Mouse (Mus musculus) CH12.LX (cell line): ENCODE data around the gene Pde4d. TPM values are rescaled to one million over a fixed set of nuclear protein-coding genes. Genes with fewer than 3 reads are reported as not detected.

Source experiments
- DNase-seq: peaks from one replicate; pipeline ENCODE4 v3.0.0-alpha.2; 2013; ENCODE audit errors: extremely low read depth
- H3K27ac ChIP-seq: 2 replicates; pipeline ENCODE4 v1.5.1; 2012; ENCODE audit warnings: low read depth, mild to moderate bottlenecking, control low read depth, moderate library complexity; ENCODE audit not compliant: insufficient read depth
- H3K27me3 ChIP-seq: replicated peaks from 2 replicates; pipeline ENCODE3; 2012; ENCODE audit warnings: inconsistent platforms
- H3K36me3 ChIP-seq, 2 experiments: replicated peaks in 1 of 2; 2 replicates each; pipeline versions ENCODE3 to v1.6.1; 2012; ENCODE audit warnings: inconsistent platforms in 1 of 2, low read length in 1 of 2, mild to moderate bottlenecking in 1 of 2, mixed read lengths in 1 of 2, moderate library complexity in 1 of 2; ENCODE audit not compliant: control insufficient read depth in 1 of 2, insufficient read depth in 1 of 2
- H3K4me1 ChIP-seq, 2 experiments: 2 replicates each; pipeline ENCODE4 v1.6.1; 2012; ENCODE audit warnings: inconsistent platforms in 1 of 2, moderate library complexity in 1 of 2; ENCODE audit not compliant: insufficient read depth in 2 of 2, control insufficient read depth in 1 of 2
- H3K4me2 ChIP-seq: 2 replicates; pipeline ENCODE4 v1.6.1; 2012; ENCODE audit warnings: low read depth, mild to moderate bottlenecking, control low read depth; ENCODE audit not compliant: poor library complexity, insufficient read depth, severe bottlenecking
- H3K4me3 ChIP-seq, 3 experiments: fragments of 150-350 bp in 1 of 3; sonication (generic) in 1 of 3; replicated peaks in 1 of 3; 2 replicates each; pipeline versions ENCODE3 to v1.5.1; 2011 to 2012; ENCODE audit warnings: low read depth in 2 of 3, low read length in 2 of 3, mild to moderate bottlenecking in 2 of 3, moderate library complexity in 2 of 3, control low read depth in 1 of 3, improper control_type of control experiment in 1 of 3, inconsistent platforms in 1 of 3, mixed read lengths in 1 of 3; ENCODE audit not compliant: poor library complexity in 1 of 3
- H3K79me2 ChIP-seq: replicated peaks from 2 replicates; pipeline ENCODE4 v1.6.1; 2012; ENCODE audit warnings: mild to moderate bottlenecking, moderate library complexity; ENCODE audit not compliant: control insufficient read depth, poor library complexity, insufficient read depth, severe bottlenecking; ENCODE audit errors: extremely low read depth
- H3K9ac ChIP-seq: 2 replicates; pipeline ENCODE4 v1.6.1; 2012; ENCODE audit warnings: low read depth, mild to moderate bottlenecking, control low read depth, moderate library complexity; ENCODE audit not compliant: insufficient read depth
- H3K9me3 ChIP-seq: replicated peaks from 2 replicates; pipeline ENCODE3; 2012; ENCODE audit warnings: low read length, inconsistent platforms, mixed read lengths
- BHLHE40 ChIP-seq: IDR thresholded peaks from 2 replicates; pipeline ENCODE4 v1.6.1; 2011; ENCODE audit warnings: mild to moderate bottlenecking, low read depth, low read length, improper control_type of control experiment
- CHD2 ChIP-seq: IDR thresholded peaks from 2 replicates; pipeline ENCODE4 v1.6.1; 2011; ENCODE audit warnings: low read length, improper control_type of control experiment
- EP300 ChIP-seq: IDR thresholded peaks from 2 replicates; pipeline ENCODE4 v1.6.1; 2011; ENCODE audit warnings: low read length, improper control_type of control experiment
- IRF4 ChIP-seq: IDR thresholded peaks from 2 replicates; pipeline ENCODE4 v1.6.1; 2014; ENCODE audit warnings: low read depth, mild to moderate bottlenecking, inconsistent platforms, low read length, improper control_type of control experiment
- KAT2A ChIP-seq: IDR thresholded peaks from 2 replicates; pipeline ENCODE4 v1.6.1; 2012; ENCODE audit warnings: low read length, improper control_type of control experiment, inconsistent platforms; ENCODE audit not compliant: insufficient replicate concordance
- MAFK ChIP-seq: IDR thresholded peaks from 2 replicates; pipeline ENCODE4 v1.6.1; 2011; ENCODE audit warnings: low read length, improper control_type of control experiment; ENCODE audit not compliant: insufficient replicate concordance
- MAX ChIP-seq: IDR thresholded peaks from 2 replicates; pipeline ENCODE4 v1.6.1; 2011; ENCODE audit warnings: low read length, improper control_type of control experiment
- MEF2A ChIP-seq: IDR thresholded peaks from 2 replicates; pipeline ENCODE4 v1.6.1; 2014; ENCODE audit warnings: low read depth, mild to moderate bottlenecking, inconsistent platforms, low read length, improper control_type of control experiment, borderline replicate concordance
- MYC ChIP-seq: IDR thresholded peaks from 2 replicates; pipeline ENCODE4 v1.6.1; 2011; ENCODE audit warnings: low read depth, mild to moderate bottlenecking, improper control_type of control experiment, low read length
- NELFE ChIP-seq: IDR thresholded peaks from 2 replicates; pipeline ENCODE4 v1.6.1; 2011; ENCODE audit warnings: low read depth, low read length, improper control_type of control experiment
- POLR2AphosphoS2 ChIP-seq: IDR thresholded peaks from 2 replicates; pipeline ENCODE4 v1.6.1; 2011; ENCODE audit warnings: low read depth, low read length, improper control_type of control experiment
- RAD21 ChIP-seq: IDR thresholded peaks from 2 replicates; pipeline ENCODE4 v1.6.1; 2011; ENCODE audit warnings: low read depth, mild to moderate bottlenecking, low read length, improper control_type of control experiment, moderate library complexity
- TCF12 ChIP-seq: IDR thresholded peaks from 2 replicates; pipeline ENCODE4 v1.6.1; 2014; ENCODE audit warnings: low read depth, mild to moderate bottlenecking, inconsistent platforms, low read length, improper control_type of control experiment
- USF1 ChIP-seq: IDR thresholded peaks from 2 replicates; pipeline ENCODE4 v1.6.1; 2014; ENCODE audit warnings: low read depth, mild to moderate bottlenecking, inconsistent platforms, low read length, improper control_type of control experiment
- USF2 ChIP-seq: conservative IDR thresholded peaks from 2 replicates; pipeline ENCODE4 v1.6.1; 2011; ENCODE audit warnings: low read depth, low read length, improper control_type of control experiment
- ZC3H11A ChIP-seq: IDR thresholded peaks from 2 replicates; pipeline ENCODE4 v1.6.1; 2012; ENCODE audit warnings: low read depth, mild to moderate bottlenecking, inconsistent platforms, low read length, improper control_type of control experiment
- ZKSCAN1 ChIP-seq: IDR thresholded peaks from 2 replicates; pipeline ENCODE4 v1.6.1; 2012; ENCODE audit warnings: low read depth, inconsistent platforms, low read length, improper control_type of control experiment, borderline replicate concordance
- ZMIZ1 ChIP-seq: IDR thresholded peaks from 2 replicates; pipeline ENCODE4 v1.6.1; 2012; ENCODE audit warnings: low read depth, mild to moderate bottlenecking, inconsistent platforms, low read length, improper control_type of control experiment
- dilution Hi-C: fragments of 300-500 bp; cut with MboI; formaldehyde crosslinking; loops from 2 replicates; pipeline ENCODE4 v1.14.3; 2020; ENCODE audit warnings: low sequenced_read_pairs; ENCODE audit not compliant: extremely low pct_unique_long_range_greater_than_20kb, extremely low pct_ligation_motif_present
- in situ Hi-C: fragments of 300-500 bp; cut with MboI; formaldehyde crosslinking; loops from 3 replicates; pipeline ENCODE4 v1.14.3; 2019; ENCODE audit warnings: low sequenced_read_pairs, low pct_ligation_motif_present, low pct_unique_long_range_greater_than_20kb, mixed read lengths
- polyA plus RNA-seq: library from polyadenylated mRNA; unstranded; fragments of >175 nt; gene quantifications from 2 replicates; pipeline ENCODE4 v1.2.1, GENCODE M21; 2012; ENCODE audit warnings: low read depth; ENCODE audit not compliant: insufficient read length
- total RNA-seq, 2 experiments: library from RNA; depleted of rRNA; stranded (reverse); fragments of 300-350 nt in 1 of 2; fragments of >200 nt in 1 of 2; gene quantifications; 2 replicates each; pipeline ENCODE4 v1.2.3; 2012 to 2014

Pde4d gene
- total and polyA plus RNA-seq, 3 experiments, result not detected

DNA sequence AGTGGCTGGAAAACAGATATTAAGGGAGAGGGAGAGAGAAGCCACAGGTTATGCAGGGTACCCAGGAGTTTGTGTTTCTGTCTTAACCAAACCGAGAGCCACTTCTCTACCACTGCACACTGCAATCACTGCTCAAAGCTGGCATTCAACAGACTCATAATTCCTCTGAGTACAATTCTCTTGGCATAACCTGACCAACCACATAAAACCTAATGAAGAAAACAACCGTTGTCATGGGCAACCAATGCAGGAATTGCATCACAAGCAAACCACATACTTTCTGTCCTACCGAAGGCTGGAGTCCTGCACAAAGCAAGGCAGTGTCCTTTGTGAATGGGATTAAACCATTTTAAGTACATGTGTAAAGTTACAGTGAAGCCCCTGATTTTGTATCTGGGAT is 793.4 kb downstream of the Pde4d start:
- TF ChIP-seq USF1 (no peak), POLR2AphosphoS2 (no peak), USF2 (no peak), EP300 (no peak), TCF12 (no peak), CHD2 (no peak), MAFK (no peak), RAD21 (no peak), MAX (no peak), NELFE (no peak), MEF2A (no peak), ZMIZ1 (no peak), MYC (no peak), BHLHE40 (no peak), ZC3H11A (no peak), IRF4 (no peak), ZKSCAN1 (no peak)
- Histone ChIP-seq H3K79me2 (no peaks in the 10 kb centered on the region), H3K36me3 (no peaks in the 10 kb centered on the region), H3K9ac (no peak overlapping the region), H3K4me3 (no peak overlapping the region), H3K27me3 (no peaks in the 10 kb centered on the region), H3K4me1 (no peaks in the 10 kb centered on the region), H3K9me3 (no peaks in the 10 kb centered on the region), H3K27ac (no peak overlapping the region), H3K4me2 (no peak overlapping the region)
- no peak for DNase-seq
- in situ Hi-C loops, result loop anchor here (25.0 kb wide), 1 partner anchor 494 kb away; no protein-coding TSS in a partner anchor
- dilution Hi-C loops, result no loop called here

DNA sequence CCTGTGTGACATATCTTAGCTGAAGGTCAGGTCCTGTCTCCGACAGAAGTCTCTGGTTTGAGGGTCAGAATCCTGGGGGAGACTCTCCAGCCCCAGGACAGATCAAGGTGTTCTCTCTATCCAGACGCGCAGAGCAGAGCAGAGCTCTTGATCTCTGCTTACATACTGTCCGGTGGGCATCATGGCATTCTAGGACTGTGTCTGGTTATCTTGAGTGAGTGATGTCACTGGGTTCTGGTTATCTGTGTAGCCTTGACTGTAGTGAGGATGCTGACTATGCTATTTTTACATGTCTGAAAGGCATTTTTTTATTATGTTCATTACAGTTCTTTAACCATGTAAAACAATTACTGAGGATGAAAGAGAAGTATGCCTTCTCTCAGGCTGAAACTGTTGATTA is 797.3 kb downstream of the Pde4d start:
- H3K4me3 ChIP-seq, result no peak overlapping the region
- dilution Hi-C loops (no loop called here), in situ Hi-C loops (loop anchor here (25.0 kb wide), 1 partner anchor 490 kb away; no protein-coding TSS in a partner anchor)
- no peaks in the 10 kb centered on the region for H3K36me3 ChIP-seq
- no peak overlapping the region for H3K4me2 ChIP-seq
- no peak overlapping the region for H3K27ac ChIP-seq
- no peak overlapping the region for H3K9ac ChIP-seq
- no peak for TF ChIP-seq KAT2A
- H3K9me3 ChIP-seq, result no peaks in the 10 kb centered on the region
- H3K27me3 ChIP-seq, result no peaks in the 10 kb centered on the region
- H3K79me2 ChIP-seq, result no peaks in the 10 kb centered on the region
- no peak for DNase-seq
- no peaks in the 10 kb centered on the region for H3K4me1 ChIP-seq
